Mouse (Mus musculus) layer of hippocampus, postnatal 25 days (tissue): ENCODE data around the gene Fam8a1. TPM values are rescaled to one million over a fixed set of nuclear protein-coding genes. Genes with fewer than 3 reads are reported as not detected.

ENCODE experiments used
- DNase-seq, 2 experiments: peaks; one replicate each; pipeline ENCODE4 v3.0.0; 2022; ENCODE audit warnings: mixed read lengths in 2 of 2, low spot score in 1 of 2; ENCODE audit errors: extremely low spot score in 1 of 2
- total RNA-seq, 2 experiments: library from RNA; stranded (reverse); gene quantifications; 2 replicates each; pipeline ENCODE4 v1.2.3; 2021

Fam8a1 gene
- 10 to 100 TPM; 74.0 to 74.1 TPM for total RNA-seq

- peak; percentile 94 to 95 for DNase-seq
These were observed at the start of gene Fam8a1 for GRCm38 (mm10) chr13:46669048-46669619. Gene Fam8a1 (plus strand): TSS chr13:46669522.

DNA sequence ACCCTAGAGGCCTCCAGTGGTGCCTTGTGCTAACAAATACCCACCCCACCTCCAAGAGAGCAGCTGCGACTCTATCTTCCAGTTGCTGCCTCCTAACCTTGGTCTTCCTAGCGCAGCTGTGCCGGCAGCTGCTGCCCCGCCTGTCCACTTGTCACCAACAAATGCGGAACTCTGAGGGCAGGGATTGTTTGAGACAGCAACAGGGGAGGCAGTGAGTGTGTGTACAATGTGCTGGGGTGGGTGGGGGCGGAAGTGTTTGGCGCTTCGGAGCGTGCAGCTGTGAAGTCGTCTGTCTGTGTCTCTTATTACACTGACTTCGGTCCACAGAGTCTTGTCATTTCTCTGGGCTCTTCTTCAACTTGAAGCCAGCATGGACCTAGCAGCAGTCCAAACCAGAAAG is 49.7 kb upstream of the Fam8a1 start:
- no peak for DNase-seq

- DNase-seq, result no peak
These were observed 48.2 kb upstream of the Fam8a1 start for GRCm38 (mm10) chr13:46620964-46621757.

- no peak for DNase-seq
These were observed 42.7 kb upstream of the Fam8a1 start for GRCm38 (mm10) chr13:46626608-46627007.

DNA sequence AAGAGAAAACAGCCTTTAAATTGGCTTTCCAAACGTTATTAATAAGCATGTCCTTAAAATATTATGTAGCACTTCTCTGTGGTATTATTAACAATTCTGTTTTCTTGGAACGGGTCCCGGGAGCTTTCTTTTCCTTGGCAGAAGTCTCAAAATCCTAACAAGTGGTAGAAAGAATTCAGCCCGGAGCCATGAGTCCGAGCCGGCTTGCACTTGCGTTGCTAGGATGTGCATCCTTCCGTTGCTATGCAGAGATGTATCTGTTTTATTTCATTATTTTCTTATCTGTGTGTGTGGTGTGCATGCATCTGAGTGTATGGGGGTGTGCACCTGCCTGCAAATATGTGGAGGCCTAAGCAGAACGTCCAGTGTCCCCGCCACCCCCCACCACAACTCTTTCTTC is 41.5 kb upstream of the Fam8a1 start:
- DNase-seq, result peak in 1 of 2 experiments; percentile 37

DNA sequence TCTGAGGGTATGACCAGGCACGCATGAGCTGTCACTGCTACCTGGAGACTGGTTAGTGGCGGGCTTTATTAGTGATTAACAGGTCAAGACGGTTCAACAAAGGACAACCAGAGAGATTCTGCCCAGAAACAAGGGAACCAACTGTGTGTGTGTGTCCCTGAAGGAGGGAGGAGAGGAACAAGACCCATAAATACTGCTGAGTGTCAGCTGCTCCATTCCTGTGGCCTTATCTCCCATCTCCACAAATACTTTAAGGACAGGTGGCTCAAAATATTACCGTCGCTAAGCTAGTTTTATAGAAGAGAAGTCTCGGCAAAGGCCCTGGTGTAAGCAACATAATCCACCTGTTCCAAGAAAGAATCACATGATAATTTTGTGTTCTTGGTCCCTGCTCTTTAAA is 39.9 kb upstream of the Fam8a1 start:
- no peak for DNase-seq

DNA sequence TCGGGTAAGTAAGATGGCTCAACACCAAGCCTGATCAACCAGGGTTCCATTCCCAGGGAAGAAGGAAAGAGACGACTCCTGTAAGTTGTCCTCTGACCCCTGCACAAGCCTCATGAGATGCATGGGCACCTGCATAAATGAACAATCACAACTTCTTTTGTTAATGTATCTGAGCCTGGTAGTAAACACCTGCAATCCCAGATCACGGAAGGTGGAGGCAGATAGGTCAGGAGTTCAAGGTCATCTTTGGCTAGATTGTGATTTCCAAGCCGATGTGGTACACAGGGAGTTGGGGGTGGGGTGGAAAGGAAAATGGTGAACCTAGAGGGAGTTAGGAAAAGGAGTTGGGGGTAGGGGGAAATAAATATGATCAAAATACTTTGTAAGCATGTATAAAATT is 36.5 kb upstream of the Fam8a1 start:
- DNase-seq, result no peak

- peak; percentile 35 to 39 for DNase-seq
These were observed 35.8 kb upstream of the Fam8a1 start for GRCm38 (mm10) chr13:46633320-46634132.

DNA sequence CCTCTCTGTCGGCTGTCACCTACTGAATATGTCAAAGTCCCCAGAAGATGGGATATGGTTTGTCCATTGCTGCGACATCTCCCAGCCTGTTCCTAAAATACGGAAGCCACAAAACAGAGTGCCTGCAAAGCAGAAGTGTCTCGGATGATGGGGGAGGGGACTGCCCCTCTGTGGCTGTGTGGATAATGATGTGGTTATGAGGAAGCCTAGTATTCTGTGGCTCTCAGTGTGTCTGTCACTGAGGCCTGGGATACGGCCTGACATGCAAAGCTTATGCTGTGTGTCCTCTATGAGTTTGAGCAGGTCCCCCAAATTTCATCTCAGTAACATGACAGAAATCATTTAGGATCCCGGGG is 35.2 kb upstream of the Fam8a1 start:
- DNase-seq, result peak in 1 of 2 experiments; percentile 37

DNA sequence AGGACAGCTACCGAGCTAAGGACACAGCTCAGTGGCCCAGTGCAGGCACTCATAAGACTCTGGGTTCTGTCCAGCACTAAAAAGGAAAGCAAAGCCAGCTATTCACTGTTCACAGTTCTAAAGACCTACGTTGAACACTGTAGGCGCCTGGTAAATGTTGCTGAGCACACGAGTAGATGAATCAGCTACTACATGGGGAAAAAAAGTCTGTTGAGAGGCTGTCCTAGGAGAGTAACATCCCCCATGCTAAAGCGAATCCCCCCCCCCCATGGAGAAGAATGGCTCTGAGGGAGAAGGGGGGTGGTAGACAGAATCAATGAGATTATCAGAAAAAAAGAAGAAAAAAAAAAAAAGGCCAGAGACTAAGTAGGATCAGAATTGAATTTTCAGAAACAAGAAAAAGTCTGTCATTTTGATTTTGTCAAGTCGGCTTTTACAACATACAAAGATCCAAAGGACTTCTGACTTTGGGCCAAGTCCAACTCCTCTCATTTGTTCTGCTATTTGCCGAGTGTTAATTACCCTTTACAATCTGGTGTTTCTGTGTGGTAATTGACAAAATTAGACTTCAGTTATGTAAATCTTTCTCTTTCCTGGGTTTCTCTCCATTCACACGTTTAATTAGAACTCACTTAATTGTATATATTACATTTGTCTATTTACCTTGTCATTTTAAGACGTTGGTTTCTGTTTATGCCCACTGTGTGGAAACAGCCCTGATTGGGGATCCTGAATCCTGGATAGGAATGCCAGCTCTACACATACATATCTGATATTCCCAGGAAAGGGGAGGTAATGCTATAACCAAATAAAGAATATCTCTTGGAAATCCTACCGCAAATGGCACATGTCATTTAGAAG is 28.5 kb upstream of the Fam8a1 start:
- no peak for DNase-seq

DNA sequence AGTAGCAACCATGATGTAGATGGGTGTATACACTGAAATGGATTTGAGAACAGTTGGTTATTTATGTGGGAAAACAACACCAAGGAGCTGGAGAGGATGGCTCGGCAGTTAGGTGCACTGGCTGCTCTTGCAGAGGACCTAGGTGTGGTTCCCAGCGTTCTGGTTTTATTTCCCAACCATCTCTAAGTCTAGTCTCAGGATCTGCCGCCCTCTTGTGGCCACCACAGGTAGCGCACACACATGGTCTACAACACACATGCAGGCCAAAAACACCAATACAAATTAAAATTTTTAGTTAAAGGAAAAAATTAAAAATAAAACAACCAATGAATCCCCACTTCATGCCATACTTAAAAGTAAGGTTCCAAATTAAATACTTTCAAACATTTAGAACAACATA is 27.0 kb upstream of the Fam8a1 start:
- no peak for DNase-seq

GRCm38 (mm10) chr13:46644175-46644574 is 25.1 kb upstream of the Fam8a1 start:
- no peak for DNase-seq

GRCm38 (mm10) chr13:46645476-46645875 is 23.8 kb upstream of the Fam8a1 start:
- DNase-seq, result no peak

GRCm38 (mm10) chr13:46651853-46652252 is 17.5 kb upstream of the Fam8a1 start:
- DNase-seq, result no peak

DNA sequence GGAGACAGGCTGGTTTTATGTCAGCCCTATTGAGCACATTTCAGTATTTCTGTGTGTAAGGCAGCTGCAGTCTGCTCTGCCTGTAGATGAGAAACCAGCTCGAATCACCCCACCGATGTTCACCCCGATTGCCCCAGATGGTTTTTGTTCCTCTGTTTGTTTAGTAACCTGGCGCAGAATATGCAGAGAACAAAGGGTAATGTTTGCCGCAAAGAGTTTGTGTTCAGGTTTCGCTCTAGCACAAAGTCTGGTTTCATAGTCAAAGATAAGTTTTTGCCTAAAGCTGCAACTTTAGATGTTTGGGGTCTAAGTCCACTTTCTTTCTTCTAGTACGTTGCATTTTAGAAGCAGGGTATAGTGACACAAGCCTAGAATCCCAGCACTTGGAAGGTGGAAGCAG is 16.7 kb upstream of the Fam8a1 start:
- no peak for DNase-seq

GRCm38 (mm10) chr13:46653671-46654070 is 15.7 kb upstream of the Fam8a1 start:
- DNase-seq, result no peak

DNA sequence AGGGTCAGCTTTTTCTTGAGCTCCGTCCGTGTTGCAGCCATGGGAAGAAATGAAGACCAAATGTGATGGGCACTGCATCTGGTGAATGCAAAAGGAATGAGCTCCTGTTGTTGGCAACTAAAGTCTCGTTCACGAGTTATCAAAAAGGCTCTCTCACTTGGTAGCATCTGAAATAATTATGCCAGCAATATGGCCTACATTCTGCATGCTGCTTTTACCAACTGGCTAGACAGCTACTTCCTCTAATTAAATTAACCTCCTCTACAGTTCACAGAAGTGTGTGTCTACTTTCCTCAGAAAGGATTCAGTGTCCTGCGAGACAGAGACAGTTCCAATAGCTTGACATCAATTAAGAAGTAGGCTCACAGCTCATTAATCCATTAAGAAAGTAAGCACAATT is 14.8 kb upstream of the Fam8a1 start:
- no peak for DNase-seq

- no peak for DNase-seq
These were observed 10.1 kb upstream of the Fam8a1 start for GRCm38 (mm10) chr13:46659211-46659610.

GRCm38 (mm10) chr13:46663461-46663964 is 5.8 kb upstream of the Fam8a1 start:
- DNase-seq, result no peak

GRCm38 (mm10) chr13:46669620-46670271 is 424 bp downstream of the Fam8a1 start:
- no peak for DNase-seq
